Mouse (Mus musculus) Muller cell, postnatal 12 days (primary cell): ENCODE results near the gene Emcn.
A peak's percentile ranks its signal among the peaks of the same experiment; 100 is the strongest.

ENCODE experiments used
- DNase-seq: peaks from one replicate; pipeline ENCODE4 v3.0.0-alpha.2; 2015; ENCODE audit errors: inconsistent ontology term

Emcn gene

DNA sequence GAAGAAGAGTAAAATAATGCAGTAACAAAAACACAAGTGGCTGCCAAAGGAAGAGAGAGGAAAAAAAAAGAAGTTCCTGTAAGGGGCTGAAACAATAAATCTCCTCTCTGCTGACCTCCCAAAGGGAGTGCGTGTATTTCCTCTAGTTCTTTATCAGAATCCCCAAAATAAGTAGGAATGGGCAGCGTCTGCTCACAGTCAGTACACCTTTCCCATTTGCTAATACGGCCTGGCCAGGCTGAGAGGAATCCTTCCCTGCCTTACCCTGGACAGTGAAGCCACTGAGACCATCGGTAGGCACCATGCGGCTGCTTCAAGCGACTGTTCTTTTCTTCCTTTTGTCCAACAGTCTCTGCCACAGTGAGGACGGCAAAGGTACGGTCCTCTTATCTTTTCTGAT, at the start of gene Emcn:
TSS of gene Emcn (plus strand) at position 130 of the 400 bp plus-strand sequence.
- DNase-seq = no peak

DNA sequence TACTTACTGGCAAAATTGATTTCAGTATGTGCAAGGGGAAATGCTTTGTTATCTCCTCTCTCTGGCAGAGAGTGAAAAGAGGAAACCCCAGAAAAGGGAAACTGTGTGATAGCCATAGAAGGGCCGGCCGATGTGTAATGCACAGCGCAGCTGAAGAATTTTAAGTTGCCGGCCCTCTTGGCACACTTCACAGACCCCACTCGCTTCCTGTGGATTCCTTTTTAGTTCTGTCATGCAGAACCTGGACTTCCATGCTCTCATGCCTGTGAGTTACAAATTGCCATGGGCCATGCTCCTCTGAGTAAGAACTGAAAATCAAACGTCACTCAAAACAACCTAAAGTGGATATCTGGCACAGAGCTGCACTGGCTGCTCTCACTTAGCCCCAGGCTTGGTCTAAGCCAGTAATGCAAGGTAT, 47.7 kb upstream of the Emcn start:
- peak; percentile 66 for DNase-seq

DNA sequence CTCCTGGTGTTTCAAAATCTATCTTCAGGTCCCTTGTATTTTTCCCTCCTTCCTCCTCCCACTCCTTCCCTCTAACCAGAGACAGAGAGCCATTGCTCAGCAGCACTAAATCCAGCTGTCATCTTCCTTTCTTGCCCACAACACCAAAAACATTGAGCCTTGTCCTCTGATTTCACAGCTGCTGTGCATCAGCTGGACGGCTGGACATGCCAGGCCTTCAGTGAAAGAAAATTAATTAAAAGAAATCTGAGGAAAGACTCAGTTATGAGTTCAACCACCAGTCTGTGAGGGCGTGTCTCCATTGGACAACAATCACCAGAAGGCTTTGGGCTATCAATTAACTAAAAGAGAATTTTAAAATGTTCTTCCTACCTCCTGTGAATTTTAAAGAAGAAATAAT, 42.6 kb upstream of the Emcn start:
- DNase-seq = no peak

DNA sequence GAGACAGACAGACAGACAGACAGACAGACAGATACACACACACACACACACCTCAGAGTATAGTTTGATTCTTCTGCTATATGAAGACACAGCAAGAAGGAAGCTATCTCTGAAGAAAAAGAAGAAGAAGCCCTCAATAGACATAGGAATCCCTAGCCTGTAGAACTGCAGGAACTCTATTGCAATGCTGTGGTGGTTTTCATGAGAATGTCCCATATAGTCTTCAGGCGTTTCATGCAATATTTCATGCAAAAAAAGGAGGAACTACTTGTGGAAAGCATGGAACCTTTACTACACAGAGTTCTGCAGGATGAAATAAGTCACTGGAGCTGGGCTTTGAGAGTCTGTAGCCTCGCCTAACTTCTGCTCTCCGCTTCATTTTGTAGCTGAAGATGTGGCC, 40.7 kb upstream of the Emcn start:
- DNase-seq = no peak

DNA sequence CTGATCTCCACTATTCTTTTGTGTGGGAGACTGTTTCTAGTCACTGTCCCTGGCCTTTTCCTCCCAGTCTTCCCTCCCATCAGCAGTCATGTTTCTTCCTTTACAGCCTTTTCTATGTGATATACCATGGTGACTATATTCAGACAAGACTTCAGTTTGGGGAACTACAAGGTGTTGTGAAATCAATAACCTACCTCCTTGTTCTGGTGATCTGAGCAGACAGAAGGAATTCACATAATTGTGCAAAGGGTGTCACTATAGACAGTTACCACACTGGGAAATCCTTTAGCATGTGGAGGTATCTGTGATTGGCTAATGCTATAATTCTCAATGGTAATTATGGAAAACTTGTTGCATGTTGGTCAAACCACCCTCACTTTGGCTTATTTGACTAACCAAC, 39.7 kb upstream of the Emcn start:
- no peak for DNase-seq

DNA sequence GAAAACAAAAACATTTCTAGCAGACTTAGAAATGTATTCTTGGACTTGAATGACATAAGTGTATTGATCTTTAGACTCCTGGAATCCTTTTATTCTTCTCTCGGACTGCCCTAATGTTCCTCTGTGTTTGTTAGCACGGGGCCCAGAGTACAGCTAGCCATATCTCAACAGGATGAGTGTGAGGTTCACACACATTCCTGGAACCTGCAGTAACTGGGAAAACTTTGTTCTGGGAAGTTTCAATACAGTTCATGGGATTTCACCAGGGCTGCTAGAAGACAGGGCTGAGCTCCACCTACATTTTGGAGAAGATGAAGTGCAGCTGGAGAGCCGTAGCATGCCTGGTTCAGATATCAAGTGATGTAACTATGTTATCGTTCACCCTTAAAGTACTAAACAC, 38.1 kb upstream of the Emcn start:
- no peak for DNase-seq

DNA sequence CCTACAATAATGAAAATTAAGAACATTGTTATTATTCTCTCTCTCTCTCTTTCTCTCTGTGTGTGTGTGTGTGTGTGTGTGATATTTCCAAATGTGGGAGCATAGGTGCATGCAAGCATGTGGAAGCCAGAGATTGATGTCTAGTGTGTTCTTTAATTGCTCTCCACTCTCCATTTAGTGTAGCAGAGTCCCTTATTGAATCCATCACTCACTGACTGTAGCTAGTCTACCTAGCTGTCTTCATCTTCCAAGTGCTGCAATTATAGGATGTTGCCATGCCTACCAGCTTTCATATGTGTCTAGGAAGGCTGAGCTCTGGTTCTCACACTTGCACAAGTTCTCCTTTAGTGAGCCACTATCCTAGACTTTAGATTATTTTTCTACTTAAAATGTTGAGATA, 30.9 kb upstream of the Emcn start:
- no peak for DNase-seq

DNA sequence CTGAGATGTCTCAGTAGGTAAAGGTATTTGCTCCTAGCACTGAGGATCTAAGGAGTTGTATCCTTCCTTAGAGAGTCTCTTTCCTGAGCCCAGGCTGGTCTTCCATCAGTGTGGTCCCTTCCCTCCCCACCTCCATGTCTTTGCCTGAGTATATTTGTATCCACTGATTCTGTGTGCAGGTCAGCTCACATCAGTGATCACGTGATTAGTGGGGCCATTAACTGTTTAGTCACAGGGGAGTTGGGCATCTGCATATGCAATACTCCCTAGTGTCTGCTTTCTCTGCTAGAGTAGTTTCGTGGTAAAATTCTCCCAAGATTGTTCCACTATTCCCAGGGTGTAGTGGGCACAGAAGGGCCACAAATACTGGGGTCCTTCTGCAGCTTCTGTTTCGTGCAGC, 28.3 kb upstream of the Emcn start:
- no peak for DNase-seq

DNA sequence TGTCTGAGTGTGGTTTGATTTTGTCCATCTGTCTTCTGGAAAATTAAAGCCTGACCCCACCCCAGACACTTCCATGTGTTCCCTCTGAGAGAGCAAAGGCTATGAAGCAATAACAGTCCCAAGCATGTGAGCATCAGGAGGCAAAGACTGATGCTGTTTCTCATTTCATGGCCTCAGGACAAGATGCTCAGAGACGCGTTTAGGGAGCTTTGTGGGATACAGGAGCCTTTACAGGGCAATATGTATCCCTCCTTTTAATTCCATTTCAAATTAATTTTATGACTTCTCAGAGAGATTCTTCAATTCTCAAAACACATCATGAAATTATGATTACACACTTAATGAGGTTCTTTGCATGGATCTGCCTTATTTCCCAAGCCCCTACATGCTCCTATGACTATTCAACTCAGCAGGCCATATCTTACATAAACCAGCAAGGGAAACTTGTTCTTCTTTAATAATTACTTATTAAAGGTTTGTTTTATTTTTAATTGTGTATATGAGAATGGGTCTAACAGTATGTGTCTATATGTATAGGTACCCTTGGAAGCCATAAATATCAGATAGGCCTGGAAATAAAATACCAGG, 27.0 kb upstream of the Emcn start:
- DNase-seq = peak; percentile 33

DNA sequence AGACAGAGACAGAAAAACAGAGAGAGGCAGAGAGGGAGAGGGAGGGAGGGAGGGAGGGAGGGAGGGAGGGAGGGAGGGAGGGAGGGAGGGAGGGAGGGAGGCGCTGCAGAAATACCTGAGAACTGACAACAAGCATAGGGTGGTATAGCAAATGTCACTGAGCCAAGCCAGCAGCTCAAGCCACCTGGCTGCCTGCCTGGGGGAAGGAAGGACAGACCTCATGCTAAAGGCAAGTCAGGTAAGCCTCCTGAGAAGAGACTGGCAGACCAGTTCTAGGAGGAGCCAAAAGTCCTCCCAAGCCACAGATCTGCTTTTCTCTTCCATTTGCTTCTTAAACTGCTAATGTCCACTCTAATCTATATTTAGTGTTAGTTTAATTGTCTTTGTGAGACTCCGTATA, 22.5 kb upstream of the Emcn start:
- no peak for DNase-seq

DNA sequence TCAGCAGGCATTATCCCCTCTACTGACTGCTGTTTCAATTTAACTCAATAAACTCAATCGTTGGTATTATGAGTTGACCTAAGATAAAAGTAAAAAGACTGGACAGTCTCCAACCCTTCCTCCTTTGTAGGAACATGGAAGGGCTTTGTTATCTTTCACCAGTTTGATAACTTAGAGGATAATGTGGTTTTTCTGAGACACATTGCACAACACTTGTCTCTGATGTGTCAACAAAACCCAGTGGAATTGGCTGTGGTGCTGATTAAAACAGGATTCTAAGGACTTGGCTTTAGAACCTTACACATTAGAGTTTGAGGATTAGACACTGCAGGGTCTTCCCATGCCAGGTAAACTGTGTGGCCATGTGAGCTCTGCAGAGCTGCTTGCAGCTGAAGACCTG, 20.9 kb upstream of the Emcn start:
- DNase-seq = no peak

DNA sequence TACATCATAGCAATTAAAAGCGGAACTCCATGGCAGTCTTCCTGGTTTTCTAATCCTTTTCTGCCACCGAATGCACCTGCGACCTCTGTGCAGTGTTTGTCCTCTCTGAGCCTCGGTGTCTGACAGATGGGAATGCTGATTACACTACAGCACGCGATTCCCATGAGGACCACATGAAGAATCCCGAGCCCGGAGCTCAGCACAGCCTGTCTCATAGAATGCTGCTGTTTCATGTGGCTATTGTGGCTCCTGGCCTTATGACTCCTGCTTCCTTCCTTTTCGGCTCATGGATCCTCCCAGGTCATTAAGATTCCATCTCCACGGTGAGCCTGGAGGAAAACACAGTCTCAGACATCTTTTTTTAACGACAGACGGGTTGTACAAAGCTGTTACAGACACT, 18.6 kb upstream of the Emcn start:
- no peak for DNase-seq

DNA sequence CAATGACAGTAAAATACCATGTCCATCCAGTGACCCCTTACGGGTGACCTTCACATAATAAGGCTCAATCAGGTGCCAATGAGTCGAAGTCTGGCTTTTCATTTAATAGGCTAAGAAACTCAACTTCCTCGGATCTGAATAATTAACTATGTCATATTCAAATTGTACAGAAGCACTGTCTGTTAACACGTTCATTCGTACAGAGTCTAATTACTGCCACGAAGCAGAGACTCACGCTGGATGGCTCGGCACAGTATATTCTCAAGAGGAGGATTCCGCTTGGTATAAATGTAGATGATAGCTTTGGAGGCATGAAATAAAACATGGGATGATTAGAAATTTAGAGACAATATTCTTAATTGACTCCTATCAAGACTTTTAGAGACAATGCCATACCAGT, 11.0 kb upstream of the Emcn start:
- peak; percentile 26 for DNase-seq

DNA sequence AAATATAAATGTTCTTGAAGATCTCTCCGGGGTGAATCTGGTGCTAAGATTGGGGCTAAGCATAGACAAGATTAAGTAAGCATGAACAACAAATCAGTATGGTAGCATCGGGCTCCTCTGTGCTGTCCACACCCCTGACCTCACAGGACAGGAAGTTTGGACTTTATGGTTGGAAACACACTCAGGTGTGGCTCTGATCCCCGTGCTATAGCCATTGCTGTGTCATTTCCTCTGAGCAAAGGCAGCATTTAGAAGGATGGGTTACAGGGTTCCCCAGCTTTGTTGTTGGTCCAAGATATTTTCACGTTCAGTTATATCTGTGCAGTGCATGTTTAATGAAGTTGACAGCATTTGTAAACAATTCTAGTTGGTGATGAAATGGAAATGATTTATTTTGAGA, 9.9 kb upstream of the Emcn start:
- DNase-seq = no peak

DNA sequence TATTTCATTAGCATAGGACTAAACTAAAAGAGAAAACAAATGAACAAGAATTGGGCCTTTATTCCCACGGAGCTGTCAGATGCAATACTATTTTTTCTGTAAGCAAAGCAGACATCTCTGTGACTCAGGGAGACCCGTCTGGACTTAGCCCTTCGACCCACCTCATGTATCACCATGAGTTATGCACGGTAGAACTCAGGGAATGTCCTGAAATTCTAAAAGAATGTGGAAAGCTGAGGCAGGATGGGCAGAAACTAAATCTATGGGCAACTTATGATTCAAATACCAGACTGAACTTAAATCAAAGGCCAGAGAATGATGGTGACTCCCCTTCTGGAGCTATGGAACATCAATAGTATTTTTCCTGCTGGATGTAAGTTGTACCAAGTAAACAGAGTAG, 8.3 kb upstream of the Emcn start:
- peak; percentile 52 for DNase-seq

DNA sequence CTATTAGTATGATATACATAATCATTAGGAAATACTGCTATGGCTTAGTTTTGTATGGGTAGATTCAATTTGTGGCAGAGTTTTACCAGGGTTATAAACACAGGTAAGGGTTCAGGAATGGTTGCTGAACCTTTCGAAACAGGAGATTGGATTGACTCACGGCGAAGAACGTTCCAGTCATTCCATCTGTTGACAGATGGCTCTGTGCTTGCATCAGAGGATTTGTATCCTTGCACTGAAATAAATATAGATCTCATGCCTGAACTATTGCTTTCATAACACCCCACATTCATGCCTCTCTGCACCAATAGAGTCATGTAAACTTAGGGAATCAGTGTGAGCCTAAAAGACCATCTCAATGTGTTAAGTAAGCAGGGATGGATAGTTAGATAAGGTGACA, 4.9 kb upstream of the Emcn start:
- no peak for DNase-seq

DNA sequence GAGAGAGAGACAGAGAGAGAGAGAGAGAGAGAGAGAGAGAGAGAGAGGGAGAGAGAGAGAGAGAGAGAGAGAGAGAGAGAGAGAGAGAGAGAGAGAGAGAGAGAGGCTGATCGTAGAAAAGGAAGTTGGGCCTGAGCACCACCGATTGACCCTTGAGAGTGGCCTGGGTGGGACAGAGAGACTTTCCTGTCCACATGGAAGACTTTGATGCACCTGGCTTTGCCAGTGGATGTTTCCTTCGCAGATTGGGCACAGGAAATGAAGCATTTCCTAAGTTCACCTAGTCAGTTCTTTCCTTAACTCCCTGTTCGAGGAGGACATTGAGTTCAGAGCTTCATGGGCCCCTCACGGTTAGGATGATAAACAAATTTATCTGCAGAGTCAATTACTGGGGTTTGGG, 2.6 kb downstream of the Emcn start:
- no peak for DNase-seq

DNA sequence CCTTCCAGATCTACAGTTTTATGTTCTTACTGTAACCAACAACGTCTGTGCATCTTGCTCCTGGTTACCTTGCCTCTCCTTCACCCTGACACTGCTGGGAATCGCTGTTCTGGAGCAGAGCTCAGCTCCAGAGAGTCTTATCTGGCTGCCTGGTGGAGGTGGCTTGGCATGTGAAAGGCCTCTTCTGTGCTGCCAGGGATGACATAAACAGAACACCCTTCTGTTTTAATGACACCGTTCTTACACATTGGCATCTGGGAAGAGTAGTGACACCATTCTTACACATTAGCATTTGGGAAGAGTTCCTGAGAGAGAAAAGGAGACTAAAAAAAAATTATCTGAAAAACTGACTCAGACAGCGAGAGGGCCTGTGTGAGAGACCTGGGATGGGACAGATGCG, 11.0 kb downstream of the Emcn start:
- DNase-seq = no peak

DNA sequence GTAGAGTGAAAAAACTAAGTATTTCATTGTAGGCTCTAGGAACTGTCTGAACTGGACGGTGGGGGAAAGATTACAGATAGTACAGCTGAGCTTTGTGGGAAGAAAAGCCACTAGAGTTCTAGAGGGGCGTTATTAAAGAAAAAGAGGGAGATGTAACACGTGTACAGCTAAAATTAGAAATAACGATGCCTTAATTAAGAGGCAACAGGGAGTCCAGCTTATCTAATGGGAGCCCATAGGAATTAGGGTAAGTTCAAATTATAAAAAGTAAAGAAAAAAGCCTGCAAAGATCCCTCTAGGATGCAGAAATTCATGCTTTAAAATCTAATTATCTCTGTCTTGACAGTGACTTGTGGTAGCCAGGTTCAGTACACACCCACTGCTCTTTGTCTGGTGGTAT, 15.8 kb downstream of the Emcn start:
- DNase-seq = no peak

DNA sequence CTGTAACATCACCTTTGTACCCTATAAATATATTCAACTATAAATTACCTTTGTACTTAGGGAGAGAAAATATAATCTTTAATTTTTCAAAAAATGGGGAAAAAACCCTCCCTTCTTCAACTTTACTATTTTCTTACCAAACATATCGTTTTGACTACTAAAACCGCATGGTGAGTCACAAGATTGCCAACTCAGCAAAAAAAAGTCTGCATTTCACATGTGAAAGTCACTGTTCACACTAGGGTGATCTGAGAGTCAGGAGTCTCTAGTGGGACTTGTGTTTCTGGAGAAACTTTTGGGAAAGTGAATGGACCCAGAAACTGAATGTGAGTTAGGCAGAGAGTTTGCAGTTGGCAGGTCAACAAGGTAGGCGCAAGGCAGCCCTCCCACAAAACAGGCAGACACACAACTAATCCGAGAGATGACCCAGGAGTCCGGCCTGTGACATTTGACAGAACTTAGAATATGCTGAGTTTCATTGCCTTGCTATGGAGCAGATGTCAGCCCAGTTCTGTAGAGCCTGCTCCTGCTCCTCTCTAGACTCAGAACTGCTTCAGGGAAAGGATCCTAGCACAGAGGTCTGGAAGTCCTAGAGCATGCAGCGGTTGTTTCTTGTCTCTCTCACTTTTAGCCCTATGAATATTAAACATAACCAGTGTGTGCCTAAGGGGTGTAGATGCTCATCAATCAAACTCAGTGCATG, 26.4 kb downstream of the Emcn start:
- no peak for DNase-seq

DNA sequence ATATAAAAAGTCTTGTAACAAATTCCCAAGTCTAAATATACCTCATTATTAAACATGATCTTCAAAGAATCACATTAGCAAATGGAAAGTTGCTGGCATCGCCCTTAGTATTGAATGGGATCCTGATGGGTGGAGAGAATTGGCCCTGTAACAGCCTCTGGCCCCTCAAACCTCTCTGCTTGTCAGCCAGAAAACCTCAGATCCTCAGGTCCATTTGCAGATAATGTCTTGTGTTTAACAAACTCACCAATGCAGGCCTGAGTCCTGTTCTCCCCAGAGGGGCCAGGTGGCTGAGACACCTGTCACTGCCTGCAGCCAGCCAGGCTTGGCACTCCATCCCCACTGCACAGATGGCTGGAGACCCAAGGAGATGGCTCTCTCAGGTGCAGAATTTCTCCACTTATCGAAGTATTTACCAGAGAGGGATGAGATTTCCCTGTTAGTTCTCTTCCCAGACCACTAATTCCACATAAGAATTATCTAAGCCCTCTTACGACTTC, 27.0 kb downstream of the Emcn start:
- no peak for DNase-seq

DNA sequence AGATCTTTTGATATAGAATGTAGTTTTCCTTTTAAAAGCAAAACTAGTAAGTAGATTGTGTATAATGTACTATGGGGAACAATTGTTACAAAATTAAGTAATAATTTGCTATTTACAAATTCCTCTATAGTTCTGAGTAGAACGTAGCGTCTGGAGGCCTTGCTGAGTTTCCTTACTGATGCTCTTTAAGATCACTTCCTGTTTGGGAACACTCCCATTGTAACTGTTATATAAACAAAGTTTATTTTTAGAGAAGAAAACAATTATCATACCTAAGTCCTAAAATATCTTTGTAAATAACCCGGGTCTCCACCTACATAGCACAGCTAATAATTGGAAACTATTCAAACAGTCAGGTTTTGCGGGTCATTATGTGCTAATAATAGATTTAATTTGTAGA, 32.0 kb downstream of the Emcn start:
- no peak for DNase-seq

DNA sequence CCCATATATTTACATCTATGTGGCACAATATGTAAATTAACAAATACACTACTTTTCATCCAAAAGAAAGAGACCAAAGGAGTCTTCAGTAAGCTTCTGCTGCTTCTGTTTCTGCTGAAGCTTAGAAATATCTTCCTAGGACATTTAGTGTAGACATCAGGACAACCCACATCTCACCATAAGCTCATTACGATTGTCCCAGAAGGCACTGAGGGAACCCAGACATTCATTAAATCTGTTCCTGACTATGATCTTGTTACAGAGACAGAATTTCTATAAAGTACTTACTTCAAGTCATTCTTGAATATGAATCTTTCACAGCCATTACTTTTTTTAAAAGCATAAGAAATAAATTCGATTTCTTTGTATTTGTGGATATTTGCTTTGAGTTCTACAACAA, 41.4 kb downstream of the Emcn start:
- DNase-seq = no peak

DNA sequence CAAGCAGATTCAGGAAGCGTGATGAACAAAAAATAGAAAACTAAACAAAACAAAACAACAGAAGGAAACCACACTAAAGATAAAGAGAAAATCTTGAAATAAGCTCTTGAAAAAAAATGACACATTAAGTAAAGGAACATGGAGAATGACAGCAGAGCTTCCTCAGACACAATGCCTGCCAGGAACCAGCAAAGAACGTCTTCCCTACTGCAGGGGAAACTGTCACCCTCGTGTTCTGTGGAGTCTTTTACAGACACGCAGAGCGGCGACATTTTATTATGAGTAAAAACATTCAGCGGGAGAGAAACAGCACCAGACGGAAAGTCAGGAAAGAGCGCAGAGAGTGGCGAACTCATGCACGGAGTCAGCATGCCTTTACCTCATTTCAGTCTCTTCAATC, 54.7 kb downstream of the Emcn start:
- no peak for DNase-seq
